Mouse (Mus musculus) midbrain, embryonic 11.5 days (tissue): ENCODE results near the gene Rnase11. TPM values are rescaled to one million over a fixed set of nuclear protein-coding genes. Genes with fewer than 3 reads are reported as not detected.

ENCODE experiments used
- ATAC-seq: fragments of 200-750 bp; cut with Nextera tagmentation; 2 replicates; pipeline ENCODE4 v1.8.0; 2017; ENCODE audit warnings: moderate TSS enrichment, moderate library complexity; ENCODE audit not compliant: low FRiP score
- DNase-seq: peaks from one replicate; pipeline ENCODE4 v3.0.0; 2015; ENCODE audit warnings: low spot score; ENCODE audit errors: missing footprints
- H3K27ac ChIP-seq: fragments of 300-500 bp; sonication (generic); 2 replicates; pipeline ENCODE4 v1.5.1; 2014; ENCODE audit warnings: low read depth, low read length
- H3K27me3 ChIP-seq: fragments of 300-500 bp; sonication (generic); 2 replicates; pipeline ENCODE4 v1.6.1; 2014; ENCODE audit warnings: mild to moderate bottlenecking, low read length, moderate library complexity, mixed read lengths; ENCODE audit not compliant: control insufficient read depth, insufficient read depth
- H3K36me3 ChIP-seq: fragments of 300-500 bp; sonication (generic); 2 replicates; pipeline ENCODE4 v1.6.1; 2014; ENCODE audit warnings: mild to moderate bottlenecking, low read length, moderate library complexity, mixed read lengths; ENCODE audit not compliant: control insufficient read depth, insufficient read depth
- H3K4me1 ChIP-seq: fragments of 300-500 bp; sonication (generic); 2 replicates; pipeline ENCODE4 v1.6.1; 2014; ENCODE audit warnings: low read length; ENCODE audit not compliant: control insufficient read depth, insufficient read depth
- H3K4me2 ChIP-seq: fragments of 300-500 bp; sonication (generic); 2 replicates; pipeline ENCODE4 v1.6.1; 2014; ENCODE audit warnings: mild to moderate bottlenecking, moderate library complexity
- H3K4me3 ChIP-seq: fragments of 300-500 bp; sonication (generic); 2 replicates; pipeline ENCODE4 v1.5.1; 2014; ENCODE audit warnings: low read depth, low read length
- H3K9ac ChIP-seq: fragments of 300-500 bp; sonication (generic); 2 replicates; pipeline ENCODE4 v1.6.1; 2014; ENCODE audit warnings: low read length
- H3K9me3 ChIP-seq: fragments of 300-500 bp; sonication (generic); 2 replicates; pipeline ENCODE4 v1.6.1; 2016; ENCODE audit warnings: low read length; ENCODE audit not compliant: control insufficient read depth
- WGBS: fragments of 180-500 bp; shearing (Covaris S2); extraction: QIAGEN DNeasy Blood & Tissue Kit; methylation state at CpG from one replicate; pipeline ENCODE4 v1.1.7; 2014; 5-methylcytosine and 5-hydroxymethylcytosine counted together
- polyA plus RNA-seq: library from polyadenylated mRNA; unstranded; fragments of >200 nt; fragmentation: Nextera tagmentation; extraction: Ambion mirVana; gene quantifications from 2 replicates; pipeline ENCODE4 v1.2.1, GENCODE M21; 2014

Gene Rnase11
- polyA plus RNA-seq, 1 experiment from 2014 or later, result not detected

GRCm38 (mm10) chr14:51090921-51091900 is 41.2 kb upstream of the Rnase11 start, which contains the start of the genes Rnase4 and Ang:
Rnase4 (plus strand) TSS chr14:51091077.
Ang (plus strand) TSS chr14:51091150.
- H3K4me2 ChIP-seq, result peak within 1 kb of the TSS; percentile 66
- peak within 1 kb of the TSS; percentile 52 for H3K4me3 ChIP-seq
- DNase-seq (peak; percentile 94), ATAC-seq (peak; percentile 28)
- peak within 1 kb of the TSS; percentile 62; the same call in 1 of the 2 replicates for H3K27ac ChIP-seq
- H3K9me3 ChIP-seq, result no peaks in the 10 kb centered on the region
- H3K9ac ChIP-seq, result peak within 1 kb of the TSS; percentile 62
- no peaks in the 10 kb centered on the region for H3K36me3 ChIP-seq
- WGBS, result 11% methylated on average over 33 of the region's 33 CpGs
- H3K4me1 ChIP-seq, result no peaks in the 10 kb centered on the region
- no peaks in the 10 kb centered on the region for H3K27me3 ChIP-seq

DNA sequence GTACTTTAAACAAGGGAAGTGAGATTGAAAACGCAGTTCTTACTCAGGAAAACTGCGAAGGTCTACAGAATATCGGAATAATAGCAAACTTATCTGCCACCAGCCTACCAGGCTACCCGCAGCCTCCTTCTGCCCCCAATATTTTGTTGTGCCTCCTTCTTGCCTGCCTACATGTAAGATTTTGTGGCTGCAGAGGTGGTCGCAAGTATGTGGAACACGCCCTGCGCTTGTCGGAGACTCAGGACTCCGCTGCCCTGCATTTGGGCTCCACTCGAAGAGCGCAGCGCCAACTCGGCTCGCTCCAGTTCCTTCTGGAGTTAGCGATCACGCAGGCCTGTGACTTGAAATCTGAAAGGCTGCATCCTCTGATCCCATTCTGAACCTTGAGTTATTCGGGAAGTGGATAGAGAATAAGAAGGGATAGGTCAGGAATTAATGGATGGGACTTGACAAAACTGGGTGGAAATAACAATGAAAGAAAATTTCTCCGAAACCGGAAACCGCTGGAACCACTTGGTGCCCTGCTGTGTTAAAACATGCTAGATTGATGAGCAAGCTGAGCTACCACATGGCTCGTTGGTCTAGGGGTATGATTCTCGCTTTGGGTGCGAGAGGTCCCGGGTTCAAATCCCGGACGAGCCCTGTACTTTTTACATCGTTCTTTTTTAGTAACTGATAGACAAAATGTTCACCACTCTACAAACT is 40.3 kb upstream of the Rnase11 start:
- peak overlapping the region; percentile 62 for H3K9ac ChIP-seq
- no peaks in the 10 kb centered on the region for H3K36me3 ChIP-seq
- WGBS, result 0% methylated on average over 27 of the region's 27 CpGs
- peak; percentile 99 for DNase-seq
- no peaks in the 10 kb centered on the region for H3K27me3 ChIP-seq
- no peaks in the 10 kb centered on the region for H3K9me3 ChIP-seq
- peak; percentile 63 for ATAC-seq
- peak overlapping the region; percentile 66 for H3K4me2 ChIP-seq
- peak overlapping the region; percentile 62; the same call in 1 of the 2 replicates for H3K27ac ChIP-seq
- no peaks in the 10 kb centered on the region for H3K4me1 ChIP-seq
- H3K4me3 ChIP-seq, result peak overlapping the region; percentile 52

DNA sequence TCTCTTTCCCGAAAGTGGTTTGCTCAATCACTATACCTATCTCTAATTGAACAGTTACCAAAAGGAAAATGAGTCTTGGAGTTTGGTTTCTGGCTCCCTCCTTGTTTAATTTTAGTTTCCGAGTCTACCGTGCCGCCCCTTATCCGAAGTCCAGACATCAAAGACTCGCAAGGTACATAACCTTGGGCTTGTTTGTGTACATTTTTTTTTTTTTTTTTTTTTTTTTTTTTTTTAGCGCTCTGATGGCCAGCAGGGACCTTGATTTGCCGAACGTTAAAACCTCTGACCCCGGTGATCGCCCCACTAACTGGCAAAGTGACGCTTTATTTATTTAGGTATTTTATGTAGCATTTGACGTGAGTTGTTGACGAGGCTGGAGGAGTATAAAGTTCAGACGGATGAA is 39.7 kb upstream of the Rnase11 start:
- Histone ChIP-seq H3K4me2 (peak overlapping the region; percentile 66), H3K27ac (peak overlapping the region; percentile 62; the same call in 1 of the 2 replicates), H3K9me3 (no peaks in the 10 kb centered on the region), H3K36me3 (no peaks in the 10 kb centered on the region), H3K4me3 (peak overlapping the region; percentile 52), H3K9ac (peak overlapping the region; percentile 62), H3K4me1 (no peaks in the 10 kb centered on the region), H3K27me3 (no peaks in the 10 kb centered on the region)
- 1% methylated on average over 15 of the region's 15 CpGs for WGBS
- DNase-seq, result no peak
- ATAC-seq, result peak; percentile 26

GRCm38 (mm10) chr14:51088970-51089673 is 39.2 kb upstream of the Rnase11 start:
- H3K9me3 ChIP-seq, result no peaks in the 10 kb centered on the region
- H3K27me3 ChIP-seq, result no peaks in the 10 kb centered on the region
- ATAC-seq (peak; percentile 93), DNase-seq (peak; percentile 100)
- peak overlapping the region; percentile 62 for H3K9ac ChIP-seq
- no peaks in the 10 kb centered on the region for H3K36me3 ChIP-seq
- under 1% methylated on average over 34 of the region's 34 CpGs for WGBS
- peak overlapping the region; percentile 52 for H3K4me3 ChIP-seq
- H3K4me2 ChIP-seq, result peak overlapping the region; percentile 66
- no peaks in the 10 kb centered on the region for H3K4me1 ChIP-seq
- peak overlapping the region; percentile 5; the same call in 1 of the 2 replicates for H3K27ac ChIP-seq

- Histone ChIP-seq H3K4me2 (peak overlapping the region; percentile 66), H3K27me3 (no peaks in the 10 kb centered on the region), H3K36me3 (no peaks in the 10 kb centered on the region), H3K9ac (peak overlapping the region; percentile 51), H3K4me1 (peaks cover 4% of the 10 kb centered on the region), H3K27ac (peak overlapping the region; percentile 5; the same call in 1 of the 2 replicates), H3K9me3 (no peaks in the 10 kb centered on the region), H3K4me3 (peak overlapping the region; percentile 52)
- ATAC-seq (peak; percentile 43), DNase-seq (peak; percentile 99)
- WGBS, result under 1% methylated on average over 23 of the region's 23 CpGs
Measured at GRCm38 (mm10) chr14:51088166-51088969, 38.4 kb upstream of the Rnase11 start.

DNA sequence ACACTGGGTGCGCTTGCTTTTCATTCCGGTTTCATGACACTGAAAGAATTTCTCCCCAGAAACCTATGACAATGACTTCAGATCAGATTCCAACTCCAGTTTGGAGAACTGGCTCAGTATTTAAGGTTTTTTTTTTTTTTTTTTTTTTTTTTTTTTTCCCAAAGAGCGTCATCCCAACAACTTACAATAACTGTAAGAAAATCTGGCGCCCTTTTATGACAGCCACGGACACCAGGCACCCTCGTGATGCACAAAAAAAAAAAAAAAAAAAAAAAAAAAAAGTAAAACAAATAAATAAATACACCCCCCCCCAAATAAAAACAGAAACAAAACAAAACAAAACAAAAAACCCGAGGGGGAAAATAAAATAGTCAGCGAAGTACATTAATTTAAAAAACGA is 37.8 kb upstream of the Rnase11 start:
- 12% methylated on average over 9 of the region's 9 CpGs for WGBS
- Histone ChIP-seq H3K9me3 (no peaks in the 10 kb centered on the region), H3K9ac (peak overlapping the region; percentile 51; the same call in 1 of the 2 replicates), H3K27me3 (no peaks in the 10 kb centered on the region), H3K36me3 (no peaks in the 10 kb centered on the region), H3K4me3 (peak overlapping the region; percentile 52), H3K4me2 (peak overlapping the region; percentile 66), H3K4me1 (peaks cover 9% of the 10 kb centered on the region), H3K27ac (no peak overlapping the region)
- ATAC-seq (no peak), DNase-seq (no peak)

DNA sequence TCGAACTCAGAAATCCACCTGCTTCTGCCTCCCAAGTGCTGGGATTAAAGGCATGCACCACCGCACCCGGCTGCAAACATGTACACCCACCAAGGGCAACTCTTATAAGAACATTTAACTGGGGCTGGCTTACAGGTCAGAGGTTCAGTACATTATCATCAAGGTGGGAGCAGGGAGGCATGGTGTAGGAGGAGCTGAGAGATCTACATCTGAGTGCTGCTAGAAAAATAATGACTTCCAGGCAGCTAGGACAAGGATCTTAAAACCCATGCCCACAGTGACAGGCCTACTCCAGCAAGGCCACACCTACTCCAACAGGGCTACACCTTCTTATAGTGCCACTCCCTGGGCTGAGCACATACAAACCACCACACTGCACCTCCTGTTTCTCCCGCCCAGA is 35.9 kb upstream of the Rnase11 start:
- ATAC-seq (no peak), DNase-seq (no peak)
- Histone ChIP-seq H3K9ac (no peak overlapping the region), H3K36me3 (no peaks in the 10 kb centered on the region), H3K4me3 (no peak overlapping the region), H3K27ac (no peak overlapping the region), H3K4me1 (peaks cover 9% of the 10 kb centered on the region), H3K9me3 (no peaks in the 10 kb centered on the region), H3K4me2 (no peak overlapping the region), H3K27me3 (no peaks in the 10 kb centered on the region)
- WGBS, result 78% methylated on average over 4 of the region's 4 CpGs

- ATAC-seq, result no peak
- Histone ChIP-seq H3K27me3 (no peaks in the 10 kb centered on the region), H3K36me3 (no peaks in the 10 kb centered on the region), H3K9ac (no peak overlapping the region), H3K4me1 (peaks cover 9% of the 10 kb centered on the region), H3K27ac (no peak overlapping the region), H3K4me2 (no peak overlapping the region), H3K9me3 (no peaks in the 10 kb centered on the region), H3K4me3 (no peak overlapping the region)
- WGBS, result 78% methylated on average over 2 of the region's 2 CpGs
- DNase-seq, result no peak
Measured at GRCm38 (mm10) chr14:51085086-51085485, 35.1 kb upstream of the Rnase11 start.
